Mouse (Mus musculus) limb, embryonic 13.5 days (tissue): ENCODE measurements around the gene Phactr1. TPM values are rescaled to one million over a fixed set of nuclear protein-coding genes. Genes with fewer than 3 reads are reported as not detected.

Experiments
- ATAC-seq: fragments of 200-750 bp; cut with Nextera tagmentation; 2 replicates; pipeline ENCODE4 v1.8.0; 2017; ENCODE audit warnings: low read depth, moderate number of reproducible peaks, moderate TSS enrichment; ENCODE audit not compliant: low FRiP score
- H3K27ac ChIP-seq: fragments of 300-500 bp; sonication (generic); 2 replicates; pipeline ENCODE4 v1.5.1; 2015; ENCODE audit warnings: inconsistent platforms, mild to moderate bottlenecking, moderate library complexity
- H3K27me3 ChIP-seq: fragments of 300-500 bp; sonication (generic); 2 replicates; pipeline ENCODE4 v1.6.1; 2015; ENCODE audit warnings: mild to moderate bottlenecking, inconsistent platforms
- H3K36me3 ChIP-seq: fragments of 300-500 bp; sonication (generic); 2 replicates; pipeline ENCODE4 v1.6.1; 2015; ENCODE audit warnings: inconsistent platforms, mild to moderate bottlenecking, moderate library complexity
- H3K4me1 ChIP-seq: fragments of 300-500 bp; sonication (generic); 2 replicates; pipeline ENCODE4 v1.6.1; 2015; ENCODE audit warnings: inconsistent platforms
- H3K4me2 ChIP-seq: fragments of 300-500 bp; sonication (generic); replicated peaks from 2 replicates; pipeline ENCODE4 v1.6.1; 2015; ENCODE audit warnings: inconsistent platforms, mild to moderate bottlenecking, moderate library complexity
- H3K4me3 ChIP-seq: fragments of 300-500 bp; sonication (generic); 2 replicates; pipeline ENCODE4 v1.5.1; 2015; ENCODE audit warnings: moderate library complexity, mild to moderate bottlenecking, inconsistent platforms
- H3K9ac ChIP-seq: fragments of 300-500 bp; sonication (generic); 2 replicates; pipeline ENCODE4 v1.6.1; 2015; ENCODE audit warnings: mild to moderate bottlenecking, inconsistent platforms
- H3K9me3 ChIP-seq: fragments of 300-500 bp; sonication (generic); 2 replicates; pipeline ENCODE4 v1.6.1; 2016; ENCODE audit warnings: inconsistent platforms
- WGBS: fragments of 180-500 bp; shearing (Covaris S2); methylation state at CpG from one replicate; pipeline ENCODE4 v1.1.7; 2015; 5-methylcytosine and 5-hydroxymethylcytosine counted together
- polyA plus RNA-seq: library from polyadenylated mRNA; unstranded; fragments of >200 nt; fragmentation: Nextera tagmentation; extraction: Ambion mirVana; gene quantifications from 2 replicates; pipeline ENCODE4 v1.2.1, GENCODE M21; 2015

Gene Phactr1
- polyA plus RNA-seq, 1 experiment from 2014 or later: 8.8 TPM

- no peaks in the 10 kb centered on the region for H3K36me3 ChIP-seq
- ATAC-seq: no peak
- no peak overlapping the region for H3K9ac ChIP-seq
- no peaks in the 10 kb centered on the region for H3K9me3 ChIP-seq
- WGBS: 73% methylated on average over 4 of the region's 4 CpGs
- no peak overlapping the region for H3K4me3 ChIP-seq
- no peaks in the 10 kb centered on the region for H3K27me3 ChIP-seq
- H3K4me2 ChIP-seq: no peak overlapping the region
- no peak overlapping the region for H3K27ac ChIP-seq
- no peaks in the 10 kb centered on the region for H3K4me1 ChIP-seq
Observed at GRCm38 (mm10) chr13:42968537-42968936, 288.1 kb downstream of the Phactr1 start.

GRCm38 (mm10) chr13:42973561-42973960, 293.1 kb downstream of the Phactr1 start:
- Histone ChIP-seq H3K4me2 (no peak overlapping the region), H3K9ac (no peak overlapping the region), H3K27ac (no peak overlapping the region), H3K4me1 (no peaks in the 10 kb centered on the region), H3K9me3 (no peaks in the 10 kb centered on the region), H3K4me3 (no peak overlapping the region), H3K27me3 (no peaks in the 10 kb centered on the region; the same call in 1 of the 2 replicates), H3K36me3 (no peaks in the 10 kb centered on the region)
- ATAC-seq: no peak
- WGBS: 74% methylated on average over 3 of the region's 3 CpGs

GRCm38 (mm10) chr13:42973961-42974360, 293.5 kb downstream of the Phactr1 start:
- no peak for ATAC-seq
- H3K4me3 ChIP-seq: no peak overlapping the region
- H3K4me2 ChIP-seq: no peak overlapping the region
- no peaks in the 10 kb centered on the region for H3K4me1 ChIP-seq
- no peaks in the 10 kb centered on the region for H3K36me3 ChIP-seq
- no peaks in the 10 kb centered on the region for H3K9me3 ChIP-seq
- H3K27me3 ChIP-seq: no peaks in the 10 kb centered on the region; the same call in 1 of the 2 replicates
- H3K27ac ChIP-seq: no peak overlapping the region
- H3K9ac ChIP-seq: no peak overlapping the region
- WGBS: 58% methylated on average over 2 of the region's 2 CpGs

- H3K27ac ChIP-seq: no peak overlapping the region
- H3K9me3 ChIP-seq: no peaks in the 10 kb centered on the region
- no peaks in the 10 kb centered on the region for H3K4me1 ChIP-seq
- H3K27me3 ChIP-seq: no peaks in the 10 kb centered on the region; the same call in 1 of the 2 replicates
- WGBS: 83% methylated on average over 2 of the region's 2 CpGs
- H3K4me3 ChIP-seq: no peak overlapping the region
- H3K9ac ChIP-seq: no peak overlapping the region
- no peak overlapping the region for H3K4me2 ChIP-seq
- no peak for ATAC-seq
- H3K36me3 ChIP-seq: no peaks in the 10 kb centered on the region
Observed at GRCm38 (mm10) chr13:42974506-42974905, 294.1 kb downstream of the Phactr1 start.

GRCm38 (mm10) chr13:42976144-42976543, 295.7 kb downstream of the Phactr1 start:
- Histone ChIP-seq H3K27me3 (no peaks in the 10 kb centered on the region; the same call in 1 of the 2 replicates), H3K4me3 (no peak overlapping the region), H3K9me3 (no peaks in the 10 kb centered on the region), H3K9ac (no peak overlapping the region), H3K4me1 (no peaks in the 10 kb centered on the region), H3K27ac (no peak overlapping the region), H3K4me2 (no peak overlapping the region), H3K36me3 (no peaks in the 10 kb centered on the region)
- 89% methylated on average over 3 of the region's 3 CpGs for WGBS
- no peak for ATAC-seq

GRCm38 (mm10) chr13:42976967-42977366, 296.5 kb downstream of the Phactr1 start:
- Histone ChIP-seq H3K9me3 (no peaks in the 10 kb centered on the region), H3K4me3 (no peak overlapping the region), H3K27ac (no peak overlapping the region), H3K4me2 (no peak overlapping the region), H3K4me1 (no peaks in the 10 kb centered on the region), H3K9ac (no peak overlapping the region), H3K27me3 (no peaks in the 10 kb centered on the region; the same call in 1 of the 2 replicates), H3K36me3 (no peaks in the 10 kb centered on the region)
- 84% methylated on average over 5 of the region's 5 CpGs for WGBS
- no peak for ATAC-seq

- no peaks in the 10 kb centered on the region; the same call in 1 of the 2 replicates for H3K27me3 ChIP-seq
- no peak for ATAC-seq
- 66% methylated on average over 4 of the region's 4 CpGs for WGBS
Observed at GRCm38 (mm10) chr13:42980581-42980980, 300.2 kb downstream of the Phactr1 start.

GRCm38 (mm10) chr13:42982646-42983045, 302.2 kb downstream of the Phactr1 start:
- Histone ChIP-seq H3K9ac (no peak overlapping the region), H3K27ac (no peak overlapping the region), H3K36me3 (no peaks in the 10 kb centered on the region), H3K4me1 (0 out of 2 replicates have a peak, but pooled peaks cover 4% of the 10 kb centered on the region), H3K4me3 (no peak overlapping the region), H3K27me3 (no peaks in the 10 kb centered on the region), H3K4me2 (no peak overlapping the region), H3K9me3 (no peaks in the 10 kb centered on the region)
- no peak for ATAC-seq
- WGBS: 74% methylated on average over 9 of the region's 9 CpGs

More at GRCm38 (mm10) chr13:42980581-42980980, 300.2 kb downstream of the Phactr1 start:
- H3K27ac ChIP-seq: no peak overlapping the region
- H3K9ac ChIP-seq: no peak overlapping the region
- H3K36me3 ChIP-seq: no peaks in the 10 kb centered on the region
- no peaks in the 10 kb centered on the region for H3K9me3 ChIP-seq
- no peak overlapping the region for H3K4me3 ChIP-seq
- H3K4me2 ChIP-seq: no peak overlapping the region
- H3K4me1 ChIP-seq: 0 out of 2 replicates have a peak, but pooled peaks cover 4% of the 10 kb centered on the region

- 79% methylated on average over 7 of the region's 7 CpGs for whole genome bisulfite sequencing
- no peak overlapping the region for H3K4me3 ChIP-seq
- H3K9me3 ChIP-seq: no peaks in the 10 kb centered on the region
- 0 out of 2 replicates have a peak, but pooled peaks cover 4% of the 10 kb centered on the region for H3K4me1 ChIP-seq
- no peak for ATAC-seq
- no peaks in the 10 kb centered on the region for H3K27me3 ChIP-seq
- H3K9ac ChIP-seq: no peak overlapping the region
- no peak overlapping the region for H3K4me2 ChIP-seq
- H3K36me3 ChIP-seq: no peaks in the 10 kb centered on the region
- H3K27ac ChIP-seq: no peak overlapping the region
Observed at GRCm38 (mm10) chr13:42985806-42986205, 305.4 kb downstream of the Phactr1 start.

GRCm38 (mm10) chr13:42987931-42988579, 307.6 kb downstream of the Phactr1 start:
- no peak overlapping the region for H3K9ac ChIP-seq
- no peak overlapping the region for H3K27ac ChIP-seq
- no peak for ATAC-seq
- H3K4me2 ChIP-seq: no peak overlapping the region
- H3K4me3 ChIP-seq: no peak overlapping the region
- H3K9me3 ChIP-seq: no peaks in the 10 kb centered on the region
- 78% methylated on average over 5 of the region's 5 CpGs for WGBS
- H3K36me3 ChIP-seq: no peaks in the 10 kb centered on the region
- no peaks in the 10 kb centered on the region for H3K27me3 ChIP-seq
- 0 out of 2 replicates have a peak, but pooled peaks cover 3% of the 10 kb centered on the region for H3K4me1 ChIP-seq

- WGBS: 95% methylated on average over 5 of the region's 5 CpGs
- 0 out of 2 replicates have a peak, but pooled peaks cover 2% of the 10 kb centered on the region for H3K4me1 ChIP-seq
- ATAC-seq: no peak
Observed at GRCm38 (mm10) chr13:42989481-42989880, 309.1 kb downstream of the Phactr1 start.

GRCm38 (mm10) chr13:42990051-42990450, 309.6 kb downstream of the Phactr1 start:
- Histone ChIP-seq H3K9ac (no peak overlapping the region), H3K4me1 (0 out of 2 replicates have a peak, but pooled peaks cover 2% of the 10 kb centered on the region), H3K36me3 (no peaks in the 10 kb centered on the region), H3K4me3 (no peak overlapping the region), H3K27me3 (no peaks in the 10 kb centered on the region), H3K9me3 (no peaks in the 10 kb centered on the region), H3K27ac (no peak overlapping the region), H3K4me2 (no peak overlapping the region)
- no peak for ATAC-seq
- WGBS: 75% methylated on average over 3 of the region's 3 CpGs

More at GRCm38 (mm10) chr13:42989481-42989880, 309.1 kb downstream of the Phactr1 start:
- Histone ChIP-seq H3K27me3 (no peaks in the 10 kb centered on the region), H3K27ac (no peak overlapping the region), H3K9me3 (no peaks in the 10 kb centered on the region), H3K36me3 (no peaks in the 10 kb centered on the region), H3K4me3 (no peak overlapping the region), H3K4me2 (no peak overlapping the region), H3K9ac (no peak overlapping the region)
